Comparison of ENCODE assay signal across 14 mouse cellular contexts in the genomic region with DNA sequence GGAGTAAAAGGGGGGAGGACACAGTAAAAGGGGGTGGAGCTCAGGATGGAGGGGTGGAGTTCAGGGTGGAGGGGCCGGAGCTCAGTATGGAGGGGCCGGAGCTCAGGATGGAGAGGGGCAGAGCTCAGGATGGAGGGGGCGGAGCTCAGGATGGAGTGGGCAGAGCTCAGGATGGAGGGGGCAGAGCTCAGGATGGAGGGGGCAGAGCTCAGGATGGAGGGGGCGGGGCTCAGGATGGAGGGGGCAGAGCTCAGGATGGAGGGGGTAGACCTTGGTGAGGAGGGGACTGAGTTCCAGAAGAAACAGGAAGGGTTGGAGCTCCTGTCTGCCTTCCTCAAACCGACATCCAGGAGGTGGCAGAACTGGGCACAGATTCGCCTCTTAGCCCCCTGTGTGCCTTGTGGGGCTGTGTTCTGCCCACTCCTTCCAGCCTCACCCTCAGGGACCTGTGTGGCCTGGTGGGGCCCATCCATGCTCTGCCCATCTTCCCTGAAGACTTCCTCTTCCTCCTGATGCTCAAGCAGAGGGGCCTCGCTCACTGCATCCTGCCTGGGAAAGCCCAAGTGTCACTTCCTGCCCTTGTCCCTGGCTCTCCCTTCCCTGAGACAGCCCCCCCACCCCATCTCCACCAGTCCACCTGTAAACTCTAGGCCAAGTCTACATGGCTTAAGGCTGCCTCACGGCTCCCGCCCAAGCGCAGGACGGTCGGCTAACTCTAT. TPM values are rescaled to one million over a fixed set of nuclear protein-coding genes. Genes with fewer than 3 reads are reported as not detected.
DNase-seq lines count a peak whose midpoint lies in the region; ATAC-seq and TF ChIP-seq lines count a peak whose summit lies in the region.
"Had no signal": no experiment of that assay in that cellular context is flagged by ENCODE, and none has a peak within 500 bp of the region (broad histone marks: within the 10 kb centered on the region; RNA-seq: fewer than 3 reads in every experiment).

No protein-coding gene starts in this region.

- no peak for TF ChIP-seq EP300 in ES-Bruce4 (IDR thresholded peaks at IDR 0.05; ENCODE audit: insufficient read depth, low read depth, low read length)

- ATAC-seq in forebrain, embryonic 15.5 days (replicated peaks), result no peak
- ATAC-seq: forebrain, postnatal 0 days had no signal

- no peaks in the 10 kb centered on the region for H3K4me1 ChIP-seq in kidney, adult 2 months (ENCODE audit: control insufficient read depth, insufficient read depth, low read length)
- H3K4me1 ChIP-seq in ES-Bruce4 (ENCODE audit: control insufficient read depth, insufficient read depth, low read length), result no peaks in the 10 kb centered on the region
- no peaks in the 10 kb centered on the region for H3K4me1 ChIP-seq in forebrain, embryonic 15.5 days
- H3K4me1 ChIP-seq: embryonic facial prominence, embryonic 15.5 days; midbrain, embryonic 10.5 days had no signal

- no peaks in the 10 kb centered on the region for H3K27me3 ChIP-seq in kidney, adult 2 months (replicated peaks; ENCODE audit: control insufficient read depth, insufficient read depth, low read length)
- H3K27me3 ChIP-seq in ES-Bruce4 (ENCODE audit: control insufficient read depth, insufficient read depth, low read length, poor library complexity, severe bottlenecking), result no peaks in the 10 kb centered on the region
- no peaks in the 10 kb centered on the region for H3K27me3 ChIP-seq in forebrain, embryonic 15.5 days
- H3K27me3 ChIP-seq: embryonic facial prominence, embryonic 15.5 days had no signal

- H3K27ac ChIP-seq in kidney, adult 2 months (ENCODE audit: insufficient read depth, low read depth, low read length), result peak overlapping the region; percentile 32; the same call in 1 of the 2 replicates
- H3K27ac ChIP-seq in ES-Bruce4 (ENCODE audit: insufficient read depth, low read length), result no peak overlapping the region
- H3K27ac ChIP-seq in forebrain, embryonic 15.5 days (replicated peaks), result no peak overlapping the region
- H3K27ac ChIP-seq: embryonic facial prominence, embryonic 15.5 days; midbrain, embryonic 10.5 days had no signal

- H3K4me3 ChIP-seq in kidney, adult 2 months (ENCODE audit: insufficient read depth, low read depth, low read length), result no peak overlapping the region
- H3K4me3 ChIP-seq in ES-Bruce4 (ENCODE audit: low read depth, low read length), result 0 out of 2 replicates have a peak overlapping the region, but pooled peaks have one; percentile 7
- H3K4me3 ChIP-seq in forebrain, embryonic 15.5 days, result no peak overlapping the region
- H3K4me3 ChIP-seq: embryonic facial prominence, embryonic 15.5 days; midbrain, embryonic 10.5 days had no signal

- 0 out of 2 replicates have a peak, but pooled peaks have one; percentile 4 for TF ChIP-seq CTCF in kidney, adult 2 months (conservative IDR thresholded peaks at IDR 0.05; ENCODE audit: insufficient read depth, insufficient read length, low read depth, low read length)
- TF ChIP-seq CTCF in ES-Bruce4 (IDR thresholded peaks at IDR 0.05; ENCODE audit: low read depth, low read length), result no peak

- no peaks in the 10 kb centered on the region for H3K36me3 ChIP-seq in kidney, adult 2 months (ENCODE audit: control insufficient read depth, insufficient read depth, low read length)
- H3K36me3 ChIP-seq in ES-Bruce4 (ENCODE audit: control insufficient read depth, insufficient read depth, low read length, poor library complexity, severe bottlenecking), result peaks cover 47% of the 10 kb centered on the region
- H3K36me3 ChIP-seq in forebrain, embryonic 15.5 days, result no peaks in the 10 kb centered on the region

- no peak for TF ChIP-seq POLR2A in kidney, adult 2 months (IDR thresholded peaks at IDR 0.05; ENCODE audit: low read depth, low read length)
- no peak for TF ChIP-seq POLR2A in ES-Bruce4 (IDR thresholded peaks at IDR 0.05; ENCODE audit: insufficient read depth, low read length)

- WGBS in kidney, adult 2 months, result 79% methylated on average over 12 of the region's 12 CpGs
- 81% methylated on average over 11 of the region's 12 CpGs for WGBS in forebrain, embryonic 15.5 days

- peak overlapping the region; percentile 6; the same call in 1 of the 2 replicates for H3K9ac ChIP-seq in ES-Bruce4 (ENCODE audit: low read depth, poor library complexity, severe bottlenecking)
- H3K9ac ChIP-seq in forebrain, embryonic 15.5 days (replicated peaks), result no peak overlapping the region
- H3K9ac ChIP-seq: embryonic facial prominence, embryonic 15.5 days; forebrain, postnatal 0 days had no signal

- H3K4me2 ChIP-seq in forebrain, embryonic 15.5 days (replicated peaks), result no peak overlapping the region
- H3K4me2 ChIP-seq: embryonic facial prominence, embryonic 15.5 days had no signal

- DNase-seq in adrenal gland, adult 2 months, result peak; percentile 26
- no peak for DNase-seq in adrenal gland, postnatal 4 days (ENCODE audit: low spot score in 2 of 2)
- peak; percentile 32 for DNase-seq in kidney, adult 2 months
- no peak for DNase-seq in kidney, adult 9 months
- DNase-seq in kidney, postnatal 4 days, result peak; percentile 50 to 62
- no peak for DNase-seq in spleen, postnatal 14 days (ENCODE audit: low spot score in 2 of 2)
- DNase-seq: forebrain, postnatal 0 days had no signal

- no peaks in the 10 kb centered on the region for H3K9me3 ChIP-seq in ES-Bruce4 (replicated peaks; ENCODE audit: control insufficient read depth, insufficient read depth, low read length, poor library complexity, severe bottlenecking)
- no peaks in the 10 kb centered on the region for H3K9me3 ChIP-seq in forebrain, embryonic 15.5 days
- H3K9me3 ChIP-seq: embryonic facial prominence, embryonic 15.5 days; midbrain, embryonic 10.5 days had no signal

RNA-seq across cellular contexts. Expression of a gene that starts 21.2 kb away (rescaled TPM):
- total RNA-seq in adrenal gland, adult 2 months (2021), result 10 to 100 TPM; 15.5 to 18.1 TPM
- polyA plus RNA-seq in adrenal gland, adult 2 months (2012; rRNA removed), result 40.6 and 46.7 TPM in 2 replicates
- total RNA-seq in adrenal gland, postnatal 4 days (2021), result 10 to 100 TPM; 27.7 to 37.0 TPM
- polyA plus RNA-seq in kidney, adult 2 months (2012; rRNA removed), result 16.8 and 21.1 TPM in 2 replicates
- polyA plus RNA-seq in ES-Bruce4 (2011; ENCODE audit: insufficient read depth, insufficient read length, low read depth, missing spikeins), result 40.0 and 44.2 TPM in 2 replicates
- 79.0 and 84.4 TPM in 2 replicates for polyA plus RNA-seq in forebrain, embryonic 15.5 days (2015; fragmentation: Nextera tagmentation; extraction: Ambion mirVana)

RNA-seq across cellular contexts. Expression of a gene that starts 21.3 kb away (rescaled TPM):
- 10 to 100 TPM; 42.8 to 83.8 TPM for total RNA-seq in adrenal gland, adult 2 months (2021)
- 132 and 157 TPM in 2 replicates for polyA plus RNA-seq in adrenal gland, adult 2 months (2012; rRNA removed)
- total RNA-seq in adrenal gland, postnatal 4 days (2021), result 10 to 100 TPM; 47.5 to 53.7 TPM
- polyA plus RNA-seq in kidney, adult 2 months (2012; rRNA removed), result 64.4 and 64.5 TPM in 2 replicates
- polyA plus RNA-seq in ES-Bruce4 (2011; ENCODE audit: insufficient read depth, insufficient read length, low read depth, missing spikeins), result 15.6 and 17.1 TPM in 2 replicates
- polyA plus RNA-seq in forebrain, embryonic 15.5 days (2015; fragmentation: Nextera tagmentation; extraction: Ambion mirVana), result 40.2 and 44.8 TPM in 2 replicates

RNA-seq across cellular contexts. Expression of a gene that starts 36.6 kb away (rescaled TPM):
- not detected for total RNA-seq in adrenal gland, adult 2 months (2021)
- 0.15 and 0.19 TPM in 2 replicates for polyA plus RNA-seq in adrenal gland, adult 2 months (2012; rRNA removed)
- total RNA-seq in adrenal gland, postnatal 4 days (2021), result under 1 TPM; 0.42 to 0.56 TPM
- polyA plus RNA-seq in kidney, adult 2 months (2012; rRNA removed), result 1.6 and 1.7 TPM in 2 replicates
- polyA plus RNA-seq in ES-Bruce4 (2011; ENCODE audit: insufficient read depth, insufficient read length, low read depth, missing spikeins), result 10.1 and 10.2 TPM in 2 replicates
- polyA plus RNA-seq in forebrain, embryonic 15.5 days (2015; fragmentation: Nextera tagmentation; extraction: Ambion mirVana), result not detected in 2 replicates
- total RNA-seq: forebrain, postnatal 0 days; layer of hippocampus, postnatal 25 days; MEL had no signal
- polyA plus RNA-seq: forebrain, postnatal 0 days; midbrain, embryonic 10.5 days; neural tube, embryonic 11.5 days had no signal

RNA-seq across cellular contexts. Expression of a gene that starts 54.0 kb away (rescaled TPM):
- 10 to 100 TPM in 1 of 2 experiments, 1 to 10 TPM in 1; 9.2 to 39.5 TPM for total RNA-seq in adrenal gland, adult 2 months (2021)
- polyA plus RNA-seq in adrenal gland, adult 2 months (2012; rRNA removed), result 39.7 and 73.8 TPM in 2 replicates
- total RNA-seq in adrenal gland, postnatal 4 days (2021), result 10 to 100 TPM in 1 of 2 experiments, 1 to 10 TPM in 1; 9.1 to 11.5 TPM
- polyA plus RNA-seq in kidney, adult 2 months (2012; rRNA removed), result 68.7 and 77.3 TPM in 2 replicates
- 60.4 and 61.6 TPM in 2 replicates for polyA plus RNA-seq in ES-Bruce4 (2011; ENCODE audit: insufficient read depth, insufficient read length, low read depth, missing spikeins)
- polyA plus RNA-seq in forebrain, embryonic 15.5 days (2015; fragmentation: Nextera tagmentation; extraction: Ambion mirVana), result 50.3 and 51.7 TPM in 2 replicates

RNA-seq across cellular contexts. Expression of a gene that starts 54.0 kb away (rescaled TPM):
- 10 to 100 TPM; 15.1 to 26.4 TPM for total RNA-seq in adrenal gland, adult 2 months (2021)
- 47.5 and 64.7 TPM in 2 replicates for polyA plus RNA-seq in adrenal gland, adult 2 months (2012; rRNA removed)
- total RNA-seq in adrenal gland, postnatal 4 days (2021), result 10 to 100 TPM; 49.0 to 52.1 TPM
- polyA plus RNA-seq in kidney, adult 2 months (2012; rRNA removed), result 102 and 121 TPM in 2 replicates
- 59.4 and 61.6 TPM in 2 replicates for polyA plus RNA-seq in ES-Bruce4 (2011; ENCODE audit: insufficient read depth, insufficient read length, low read depth, missing spikeins)
- 2.1 and 2.6 TPM in 2 replicates for polyA plus RNA-seq in forebrain, embryonic 15.5 days (2015; fragmentation: Nextera tagmentation; extraction: Ambion mirVana)

Comparison
In these comparisons a context has a peak if more than half of its experiments do, and no peak if none do; other contexts are left out.
1. DNase-seq: peak in adrenal gland, adult 2 months (single experiment), kidney, adult 2 months (single experiment) and kidney, postnatal 4 days (2 of 2); none in adrenal gland, postnatal 4 days (0 of 2), kidney, adult 9 months (single experiment) and spleen, postnatal 14 days (0 of 2).